Mouse (Mus musculus): Measurements from ENCODE around the gene Spty2d1.
"Not testable (repeated sequence)": the region's sequence is repeated elsewhere in the genome, so short reads cannot be mapped to it uniquely, and the experiment has no call there.

Spty2d1 gene

DNA sequence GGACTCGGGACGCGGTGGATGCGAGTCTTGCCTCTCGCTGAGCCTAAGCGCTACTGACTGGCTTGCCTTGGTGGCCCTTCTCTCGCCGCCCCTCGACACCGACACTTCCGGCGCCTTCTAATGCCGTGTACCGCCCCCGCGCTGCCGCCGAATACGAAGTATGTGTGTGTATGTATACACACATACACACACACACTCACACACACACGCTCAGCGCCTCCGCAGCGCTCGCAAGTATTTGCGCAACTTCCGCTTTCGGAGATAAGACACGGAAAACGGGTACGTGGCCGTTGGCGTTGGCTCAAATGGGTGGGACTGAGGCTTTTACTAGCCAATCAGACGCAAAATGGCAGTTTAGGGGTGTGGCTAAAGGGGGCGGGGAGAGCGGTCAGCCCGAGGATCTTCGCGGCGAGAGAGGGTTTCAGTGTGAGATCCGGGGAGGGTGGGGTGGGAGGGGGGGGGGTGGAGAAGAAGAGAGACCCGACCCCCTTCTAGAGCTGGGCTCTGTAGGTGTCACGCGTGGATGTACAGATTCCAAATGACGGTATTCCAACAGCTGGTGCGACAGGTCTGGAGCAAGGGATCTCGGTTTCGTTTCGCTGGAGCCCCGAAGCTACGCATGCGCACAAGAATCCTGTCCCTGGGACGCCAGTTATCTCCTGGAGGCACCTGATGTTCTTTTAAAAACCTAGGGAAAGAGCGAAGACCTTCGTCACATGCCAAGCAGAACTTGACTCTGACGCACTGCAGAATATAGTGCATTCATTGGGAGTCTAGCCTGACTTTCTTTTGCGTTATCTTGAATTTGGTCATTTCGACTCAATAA lies at the start of gene Spty2d1:
Spty2d1 (minus strand) TSS at position 244 of the 826 bp plus-strand sequence.
- CTCF ChIA-PET = interaction anchor here (0.6 to 1.4 kb wide), 2 partner anchors 14 to 15 kb away, joined by 3 to 5 read pairs; no protein-coding TSS in a partner anchor

- CTCF ChIA-PET = no interaction called here
These were observed 48.1 kb upstream of the Spty2d1 start for GRCm38 (mm10) chr7:47056273-47056672.

DNA sequence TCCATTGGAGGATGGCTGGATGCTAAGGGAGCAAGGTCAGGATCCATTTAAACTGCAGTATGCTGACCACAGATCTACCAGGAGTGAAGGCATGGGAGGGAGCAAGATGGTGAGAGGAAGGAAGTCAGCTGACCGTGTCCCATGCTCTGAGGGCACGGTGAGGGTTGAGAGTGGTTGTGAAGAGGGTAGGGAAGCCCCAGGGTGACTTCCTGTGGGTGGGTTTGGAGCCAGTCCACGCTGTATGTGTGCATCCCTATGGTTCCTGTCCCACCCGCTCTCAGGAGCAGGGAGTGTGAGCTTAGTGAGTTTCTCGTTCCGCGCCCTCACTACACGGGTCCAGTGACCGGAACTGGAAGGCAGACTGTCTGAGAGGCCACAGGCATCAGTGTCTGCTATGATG lies 47.5 kb upstream of the Spty2d1 start:
- CTCF ChIA-PET = no interaction called here

DNA sequence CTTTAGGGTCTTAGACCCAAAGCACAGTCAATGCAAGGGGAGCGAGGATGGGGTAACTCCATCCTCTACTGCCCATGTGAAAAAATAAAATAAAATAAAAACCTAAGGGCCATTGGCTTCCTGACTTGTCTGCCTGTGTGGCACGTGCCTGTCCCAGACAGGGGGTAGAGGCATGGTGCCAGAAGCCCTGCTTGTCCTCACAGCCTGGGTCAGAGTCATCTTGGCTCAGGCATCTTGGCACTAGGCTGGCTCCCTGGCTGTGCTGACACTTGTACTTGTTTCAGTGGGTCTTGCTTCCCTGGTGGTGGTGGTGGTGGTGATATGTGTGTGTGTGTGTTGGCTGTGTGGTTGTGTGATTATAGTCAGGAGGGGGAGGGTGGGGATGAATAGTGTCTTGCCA lies 46.5 kb upstream of the Spty2d1 start:
- CTCF ChIA-PET = no interaction called here

GRCm38 (mm10) chr7:47053287-47053686 lies 45.1 kb upstream of the Spty2d1 start:
- CTCF ChIA-PET = no interaction called here

DNA sequence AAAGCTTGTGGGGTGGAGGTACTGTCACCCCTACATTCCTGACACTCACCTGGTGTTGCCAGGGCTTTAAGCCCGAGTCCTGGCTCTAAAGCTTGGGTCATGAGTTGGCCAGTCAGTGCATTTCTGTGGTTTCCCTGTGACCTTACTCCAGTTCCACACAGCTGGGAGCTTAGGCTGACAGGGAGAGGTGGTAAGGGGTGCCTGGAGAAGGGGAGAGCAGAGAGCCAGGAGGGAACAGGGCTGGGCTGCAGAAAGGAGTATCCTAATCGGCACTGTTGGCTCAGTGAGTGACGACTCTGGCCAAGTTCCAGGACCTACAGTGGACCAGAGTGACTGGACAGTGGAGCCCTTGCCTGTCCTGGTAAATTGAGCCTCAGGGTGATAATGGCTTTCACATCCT lies 44.1 kb upstream of the Spty2d1 start:
- CTCF ChIA-PET = interaction anchor here (0.5 kb wide), 1 partner anchor 12 kb away, joined by 7 read pairs; no protein-coding TSS in a partner anchor

- CTCF ChIA-PET = no interaction called here
These were observed 43.4 kb upstream of the Spty2d1 start for GRCm38 (mm10) chr7:47051404-47052151.

- CTCF ChIA-PET = interaction anchor here (1.5 kb wide), 1 partner anchor 28 kb away, joined by 3 read pairs; no protein-coding TSS in a partner anchor
These were observed 42.6 kb upstream of the Spty2d1 start for GRCm38 (mm10) chr7:47050766-47051165.

DNA sequence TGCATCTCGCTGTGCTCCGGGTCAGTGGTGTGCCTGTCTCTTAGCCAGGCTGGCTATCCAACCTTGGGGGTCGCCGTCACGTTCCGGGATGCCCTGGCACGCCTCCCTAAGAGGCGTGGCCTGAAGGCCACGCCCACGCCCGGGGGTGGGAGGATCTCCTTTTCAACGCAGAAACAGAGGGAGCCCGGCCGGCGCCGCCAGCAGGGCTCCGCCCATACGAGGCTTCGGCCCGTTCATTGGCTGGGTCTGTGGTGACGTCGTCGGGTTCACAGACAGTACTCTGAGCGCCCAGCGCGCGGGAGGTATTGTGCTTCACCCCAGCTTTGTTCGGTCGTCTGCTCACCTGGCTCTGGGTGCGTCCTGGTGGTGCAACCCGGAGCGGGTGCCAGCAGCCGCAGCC lies 42.2 kb upstream of the Spty2d1 start, which contains the start of gene Tmem86a:
Tmem86a (plus strand) TSS at position 236 of the 400 bp plus-strand sequence.
- CTCF ChIA-PET = interaction anchor here (1.5 kb wide), 1 partner anchor 29 kb away, joined by 3 read pairs; no protein-coding TSS in a partner anchor

- CTCF ChIA-PET = no interaction called here
These were observed 34.7 kb upstream of the Spty2d1 start for GRCm38 (mm10) chr7:47042823-47043490.

DNA sequence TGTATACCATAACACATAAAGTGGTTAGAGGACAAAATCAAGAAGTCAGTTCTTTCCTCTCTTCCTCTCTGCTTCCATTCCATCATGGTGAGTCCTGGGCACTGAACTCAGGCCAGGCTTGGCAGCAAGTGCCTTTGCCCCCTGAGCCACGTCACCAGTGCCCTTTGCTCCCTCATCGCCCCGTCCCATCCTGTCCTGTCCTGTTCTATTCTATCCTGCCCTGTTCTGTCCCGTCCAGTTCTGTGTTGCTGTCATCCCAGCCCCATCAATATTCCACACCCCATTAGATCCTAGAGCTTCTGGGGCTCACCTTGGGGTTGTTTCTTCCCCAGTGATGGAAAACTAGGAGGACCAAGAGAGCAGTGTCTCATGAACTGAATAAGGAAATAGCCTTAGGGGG lies 33.9 kb upstream of the Spty2d1 start:
- CTCF ChIA-PET = no interaction called here

DNA sequence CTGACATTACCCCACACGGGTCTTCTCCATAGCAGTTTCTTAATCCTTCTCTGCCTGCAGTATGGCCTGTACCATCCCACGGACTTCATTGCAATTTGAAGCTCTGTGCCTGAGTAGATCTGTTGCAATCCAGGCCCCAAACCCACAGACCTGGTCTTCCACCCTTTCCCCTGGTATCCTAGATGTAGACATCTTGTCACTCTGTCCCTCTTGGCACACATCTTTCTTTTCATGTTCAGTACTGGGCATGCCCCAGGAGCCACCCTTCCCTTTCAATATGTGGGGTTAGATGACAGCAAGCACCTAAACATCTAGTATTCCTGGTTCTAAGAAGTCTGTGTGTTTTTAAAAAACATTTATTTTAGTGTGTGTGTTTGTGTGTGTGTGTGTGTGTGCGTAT lies 33.5 kb upstream of the Spty2d1 start:
- CTCF ChIA-PET = no interaction called here

DNA sequence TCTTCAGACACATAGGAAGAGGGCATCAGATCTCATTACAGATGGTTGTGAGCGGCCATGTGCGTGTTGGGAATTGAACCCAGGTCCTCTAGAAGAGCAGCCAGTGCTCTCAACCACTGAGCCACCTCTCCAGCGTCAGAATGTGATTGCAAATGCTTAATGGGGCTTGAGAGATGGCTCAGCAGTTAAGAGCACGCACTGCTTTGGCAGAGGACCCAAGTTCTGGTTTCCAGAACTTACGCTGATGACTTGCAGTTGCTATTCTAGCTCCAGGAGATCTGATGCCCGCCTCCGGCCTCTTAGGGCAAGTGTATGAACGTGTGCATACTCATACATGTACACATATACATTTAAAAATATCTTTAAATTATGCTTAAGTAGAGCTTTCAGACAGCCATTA lies 27.2 kb upstream of the Spty2d1 start:
- CTCF ChIA-PET = no interaction called here

GRCm38 (mm10) chr7:47034785-47035384 lies 26.7 kb upstream of the Spty2d1 start:
- CTCF ChIA-PET = no interaction called here

DNA sequence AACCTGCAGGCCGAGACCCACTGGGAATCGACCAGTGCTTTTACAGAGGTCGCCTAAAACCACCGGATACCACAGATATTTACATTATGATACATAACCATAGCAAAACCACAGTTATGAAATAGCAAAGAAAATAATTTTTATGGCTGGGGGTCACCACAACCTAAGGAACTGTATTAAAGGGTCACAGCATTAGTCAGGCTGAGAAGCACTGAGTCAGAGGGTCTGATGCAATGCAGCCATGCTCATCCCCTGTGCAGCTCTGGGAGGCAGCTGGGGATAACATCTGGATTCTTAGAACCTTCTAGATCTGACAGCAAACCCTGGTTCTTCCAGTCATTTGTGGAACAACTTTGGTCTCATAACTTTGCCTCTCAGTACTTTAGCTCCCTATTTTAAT lies 23.2 kb upstream of the Spty2d1 start:
- CTCF ChIA-PET = no interaction called here

- CTCF ChIA-PET = no interaction called here
These were observed 22.4 kb upstream of the Spty2d1 start for GRCm38 (mm10) chr7:47030517-47031193.

DNA sequence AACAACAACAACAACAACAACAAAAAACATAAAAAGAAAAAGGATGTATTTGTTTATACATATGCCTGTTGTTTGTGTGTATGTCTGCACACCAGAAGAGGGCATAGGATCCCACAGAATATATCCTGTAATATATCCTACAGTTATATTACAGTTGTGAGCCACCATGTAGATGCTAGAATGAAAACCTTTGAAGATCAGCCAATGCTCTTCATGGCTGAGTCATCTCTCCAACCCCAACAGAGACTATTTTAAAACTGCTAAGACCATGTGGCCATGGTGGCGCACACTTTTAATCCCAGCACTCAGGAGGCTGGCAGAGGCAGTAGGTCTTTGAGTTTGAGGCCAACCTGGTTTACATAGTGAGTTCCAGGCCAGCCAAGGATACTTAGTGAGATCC lies 19.3 kb upstream of the Spty2d1 start:
- CTCF ChIA-PET = no interaction called here

DNA sequence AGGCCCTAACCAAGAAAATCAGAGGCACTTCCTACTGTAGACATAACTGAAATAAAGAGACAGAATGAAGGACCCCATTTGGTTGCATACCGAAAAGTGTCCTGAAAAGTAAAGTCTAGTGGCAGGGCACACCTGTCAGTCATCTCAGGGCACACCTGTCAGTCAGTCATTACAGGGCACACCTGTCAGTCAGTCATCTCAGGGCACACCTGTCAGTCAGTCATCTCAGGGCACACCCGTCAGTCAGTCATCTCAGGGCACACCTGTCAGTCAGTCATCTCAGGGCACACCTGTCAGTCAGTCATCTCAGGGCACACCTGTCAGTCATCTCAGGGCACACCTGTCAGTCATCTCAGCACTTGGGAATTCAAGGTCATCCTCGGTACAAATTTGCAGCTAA lies 18.7 kb upstream of the Spty2d1 start:
- CTCF ChIA-PET = not testable (repeated sequence)

DNA sequence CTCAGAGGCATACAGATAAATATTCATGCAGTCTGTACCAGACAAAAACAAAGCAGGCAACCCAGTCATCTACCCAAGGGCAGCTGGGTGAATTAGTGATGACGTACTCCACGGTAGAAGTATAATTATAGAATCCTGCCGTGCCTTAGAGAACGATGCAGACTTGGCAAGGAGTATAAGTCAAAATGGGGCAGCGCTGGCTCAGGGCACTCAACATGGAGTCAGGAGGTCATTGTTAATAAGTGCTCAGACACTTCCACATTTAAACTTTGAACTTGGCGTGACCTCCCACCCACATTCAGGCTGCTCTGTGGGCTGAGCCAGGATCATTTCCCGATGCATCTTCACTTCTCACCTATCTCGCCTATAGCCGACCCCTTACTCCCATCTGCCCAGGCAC lies 17.2 kb upstream of the Spty2d1 start:
- CTCF ChIA-PET = no interaction called here

DNA sequence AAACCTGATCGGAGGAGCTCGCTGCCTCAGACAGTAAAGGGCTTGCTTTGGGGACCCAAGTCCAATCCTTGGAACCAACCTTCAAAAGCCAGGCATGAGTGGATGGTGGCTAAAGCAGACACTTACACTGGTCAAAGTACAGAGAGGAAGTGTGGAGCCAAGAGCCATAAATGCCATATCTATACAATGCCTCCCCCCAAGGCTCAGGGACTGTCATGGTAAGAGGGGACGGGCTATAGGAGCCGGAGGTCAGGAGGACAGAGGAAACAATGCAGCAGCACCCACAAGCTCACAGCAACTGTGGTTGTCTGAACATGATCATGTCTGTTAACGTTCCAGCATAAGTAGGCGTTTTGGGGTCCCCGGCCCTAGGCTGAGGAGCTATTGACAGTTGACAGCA lies 16.2 kb upstream of the Spty2d1 start:
- CTCF ChIA-PET = interaction anchor here (0.6 kb wide), 1 partner anchor 194 kb away, joined by 13 read pairs; no protein-coding TSS in a partner anchor

DNA sequence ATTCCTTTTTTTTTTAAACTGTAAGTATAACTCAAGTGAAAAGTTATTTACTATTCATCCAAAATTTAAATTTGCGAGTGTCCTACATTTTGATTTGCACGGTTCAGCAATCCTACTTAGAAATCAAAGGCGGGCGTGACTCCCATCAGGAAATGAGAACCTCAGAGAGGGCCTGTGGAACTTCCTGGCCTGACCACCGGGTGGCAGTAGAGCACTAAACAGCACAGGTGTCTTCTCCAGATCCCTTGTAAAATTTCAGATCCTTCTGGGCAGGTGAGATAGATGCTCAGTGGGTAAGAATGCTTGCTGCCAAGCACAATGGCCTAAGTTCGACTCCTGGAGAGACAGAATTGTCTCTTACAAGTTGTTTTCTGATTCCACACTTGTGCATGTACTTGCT lies 15.3 kb upstream of the Spty2d1 start:
- CTCF ChIA-PET = interaction anchor here (0.5 to 1.8 kb wide), 6 partner anchors 15 to 195 kb away, joined by 3 to 14 read pairs (median 6); no protein-coding TSS in a partner anchor

All from spleen, embryonic (tissue).